Mouse (Mus musculus) layer of hippocampus, adult 6 months (tissue): Measurements from ENCODE around the gene Tmem262. TPM values are rescaled to one million over a fixed set of nuclear protein-coding genes. Genes with fewer than 3 reads are reported as not detected.

Experiments
- long read RNA-seq, 2 experiments: library from polyadenylated mRNA; unstranded; transcript quantifications; one replicate each; pipeline ENCODE4 v2.0.0; 2019 to 2020
- microRNA-seq: library from miRNA; unstranded; fragments of <30 nt; microRNA quantifications from one replicate; pipeline ENCODE4 v1.2.0, GENCODE M21; 2020
- polyA plus RNA-seq: library from polyadenylated mRNA; unstranded; fragments of <200 nt; fragmentation: Nextera tagmentation; gene quantifications from 2 replicates; pipeline ENCODE4 v1.2.3, GENCODE M21; 2021

The Tmem262 gene
- not detected in 2 replicates for polyA plus RNA-seq
- long read RNA-seq, experiment 1, result 0 reads
- long read RNA-seq, experiment 2, result 0 reads

GRCm38 (mm10) chr19:6079983-6080480 lies at the start of gene Tmem262:
Tmem262 (plus strand) TSS chr19:6080033.

GRCm38 (mm10) chr19:6046294-6047153 lies 33.3 kb upstream of the Tmem262 start, which contains the start of gene Syvn1:
Syvn1 (plus strand) TSS chr19:6046576.

GRCm38 (mm10) chr19:6057313-6058096 lies 22.3 kb upstream of the Tmem262 start, which contains the start of the genes Mrpl49 and Fau:
Mrpl49 (minus strand) TSS chr19:6057785.
Fau (plus strand) TSS chr19:6057844.

DNA sequence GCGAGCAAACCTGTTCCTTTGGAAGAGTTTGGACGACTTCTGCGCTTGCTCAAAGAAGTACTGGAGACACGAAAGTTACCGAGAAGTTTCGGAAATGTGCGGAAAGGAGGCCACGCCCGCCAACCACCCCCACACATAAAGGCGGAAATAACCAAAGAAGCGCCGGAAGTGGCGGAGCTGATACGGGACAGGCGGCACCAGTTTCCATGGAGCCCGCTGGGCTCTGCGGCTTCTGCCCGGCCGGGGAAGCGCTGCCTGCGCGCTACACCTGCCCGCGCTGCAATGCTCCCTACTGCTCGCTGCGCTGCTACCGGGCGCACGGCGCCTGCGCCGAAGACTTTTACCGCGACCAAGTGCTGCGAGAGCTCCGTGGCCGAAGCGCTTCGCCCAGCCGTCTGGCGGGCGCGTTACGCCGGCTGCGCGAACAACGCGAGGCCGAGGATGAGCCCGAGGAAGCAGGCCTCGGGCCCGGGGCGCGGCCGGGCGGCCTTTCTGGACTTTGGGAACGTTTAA lies 18.8 kb upstream of the Tmem262 start, which contains the start of gene Znhit2:
Gene Znhit2 (plus strand): TSS at position 172 of the 513 bp plus-strand sequence.

DNA sequence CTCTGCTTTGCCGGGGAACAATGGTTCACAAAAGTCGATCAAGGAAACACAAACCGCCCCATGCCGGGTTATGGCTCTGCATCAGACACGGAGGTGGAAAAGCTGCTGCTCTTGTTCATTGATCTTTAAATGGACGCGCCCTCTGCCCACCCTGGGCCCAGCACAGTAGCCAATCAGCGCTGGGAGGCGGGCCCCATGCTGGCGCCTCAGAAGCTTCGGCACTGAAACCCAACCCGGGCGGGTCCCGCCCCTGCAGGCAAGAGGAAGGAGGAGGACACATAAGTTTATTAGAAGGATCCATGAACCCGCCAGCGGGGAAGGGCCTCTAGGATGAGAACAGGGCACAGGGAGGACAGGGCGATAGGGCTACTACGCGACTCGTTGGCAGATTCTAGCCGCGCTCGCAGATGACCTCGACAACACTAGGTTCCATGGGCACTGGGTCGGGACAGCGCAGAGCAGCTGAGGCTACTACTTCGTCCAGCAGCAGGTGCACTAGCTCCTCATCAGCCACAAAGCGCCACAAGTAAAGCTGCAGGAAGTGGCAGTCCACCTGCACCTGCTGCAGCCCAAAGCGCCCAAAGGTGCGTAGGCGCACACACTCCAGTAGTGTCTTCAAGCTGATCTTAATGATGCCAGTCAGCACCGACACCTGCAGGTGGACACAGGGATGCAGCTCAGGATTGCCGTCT lies 12.0 kb upstream of the Tmem262 start, which contains the start of gene Tm7sf2:
Gene Tm7sf2 (minus strand): TSS at position 650 of the 692 bp plus-strand sequence.

DNA sequence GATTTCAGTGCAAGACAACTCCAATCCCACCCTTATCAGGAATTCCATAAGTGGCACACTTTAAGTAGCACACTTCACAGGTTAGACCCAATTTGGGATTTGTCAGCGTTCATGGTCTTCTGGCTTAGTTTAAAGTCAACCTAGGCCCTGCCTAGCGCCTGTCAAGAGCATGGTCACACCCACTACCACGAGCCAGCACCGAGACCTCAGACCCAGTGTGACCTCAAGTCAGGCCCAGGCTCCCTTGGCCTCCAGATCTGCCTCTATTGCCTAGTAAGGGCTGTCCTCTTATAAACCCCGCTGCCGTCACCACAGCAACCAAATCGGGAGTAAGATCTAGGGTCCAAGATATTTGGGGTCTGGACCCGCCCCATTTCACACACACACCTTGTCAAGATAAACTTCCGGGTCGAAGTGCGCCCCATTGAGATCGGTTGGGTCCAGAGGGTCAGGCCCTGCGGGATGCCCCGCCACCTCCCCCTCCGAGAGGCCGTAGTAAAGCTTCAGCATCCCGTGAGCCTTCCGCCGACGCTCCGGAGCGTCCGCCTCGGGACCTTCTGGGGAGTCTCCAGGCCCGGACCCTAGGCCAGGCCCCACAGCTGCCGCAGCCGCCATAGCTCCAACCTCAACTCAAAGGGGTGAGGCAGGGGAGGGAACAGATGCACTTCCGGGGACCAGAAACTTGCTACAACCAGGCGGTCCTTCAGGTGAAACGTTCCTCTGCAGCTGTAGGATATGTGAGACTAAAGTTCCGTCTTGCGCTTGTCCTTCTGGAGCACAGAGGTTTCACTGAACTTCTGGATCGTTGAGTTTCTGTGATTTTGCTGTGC lies 3.1 kb upstream of the Tmem262 start, which contains the start of gene Vps51:
Gene Vps51 (minus strand): TSS at position 668 of the 830 bp plus-strand sequence.

DNA sequence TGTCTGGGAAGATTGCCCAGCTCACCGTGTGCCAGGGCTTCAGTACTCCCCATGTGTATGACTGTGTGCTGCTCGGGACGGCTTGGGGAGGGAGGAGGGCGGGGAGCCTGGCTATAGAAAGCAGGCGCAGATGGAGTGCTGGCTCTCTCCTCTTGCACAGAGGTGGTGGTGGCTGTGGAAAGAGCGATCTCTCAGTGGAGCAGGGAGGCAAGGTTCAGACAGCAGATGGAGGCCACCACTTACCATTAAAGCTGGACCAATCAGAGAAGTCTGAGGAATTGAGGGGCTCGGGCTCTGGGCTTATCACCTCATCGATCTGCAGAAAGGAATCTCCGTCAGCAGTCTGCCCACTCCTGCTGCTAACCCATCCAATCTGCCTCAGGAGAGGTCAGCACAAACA lies 2.3 kb downstream of the Tmem262 start, which contains the start of gene Gm28374:
Gene Gm28374 (minus strand): TSS at position 101 of the 400 bp plus-strand sequence.

GRCm38 (mm10) chr19:6084478-6085248 lies 4.8 kb downstream of the Tmem262 start, which contains the start of the genes Zfpl1 and Cdca5:
Zfpl1 (minus strand) TSS chr19:6084956.
Cdca5 (plus strand) TSS chr19:6084983.

DNA sequence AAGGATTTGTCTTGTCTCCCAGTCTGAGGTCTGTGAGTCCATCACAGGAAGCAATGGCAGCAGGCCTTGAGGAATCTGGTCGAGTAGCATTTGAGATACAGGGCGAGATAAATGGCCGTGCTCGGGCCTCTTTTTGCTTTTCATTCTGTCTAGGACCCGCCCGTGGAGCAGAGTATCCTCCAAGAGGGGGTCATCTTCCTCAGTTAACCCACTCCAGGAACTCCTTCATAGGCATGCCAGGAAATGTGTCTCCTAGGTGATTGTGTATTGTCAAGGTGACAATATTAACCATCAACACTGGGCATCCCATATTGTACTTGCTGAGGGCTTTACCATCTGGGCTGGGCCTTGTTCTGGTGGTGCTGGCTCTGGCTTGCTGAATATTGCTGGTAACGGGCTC lies 14.3 kb downstream of the Tmem262 start, which contains the start of gene AC131692.1:
Gene AC131692.1 (plus strand): TSS at position 301 of the 400 bp plus-strand sequence.

GRCm38 (mm10) chr19:6105586-6105985 lies 25.8 kb downstream of the Tmem262 start, which contains the start of gene Naaladl1:
Naaladl1 (plus strand) TSS chr19:6105782.

GRCm38 (mm10) chr19:6117986-6118676 lies 38.3 kb downstream of the Tmem262 start, which contains the start of gene Sac3d1:
Sac3d1 (minus strand) TSS chr19:6118650.

GRCm38 (mm10) chr19:6127760-6128341 lies 48.0 kb downstream of the Tmem262 start, which contains the start of gene Snx15:
Snx15 (minus strand) TSS chr19:6128304.

Small RNAs within 50 kb of the gene (microRNA-seq; reads per million reads assigned to microRNA genes)
- gene Mir6988, result 6.7 reads per million, percentile 24 among the genes with 10 or more reads in this experiment

Other genes with a start within 250 kb of the Tmem262 start
- gene Frmd8, start 204.8 kb upstream of the Tmem262 start, polyA plus RNA-seq, result 14.0 and 15.8 TPM in 2 replicates
- gene Slc25a45, start 202.2 kb upstream of the Tmem262 start, polyA plus RNA-seq, result 0.98 and 1.3 TPM in 2 replicates
- 0.85 and 0.88 TPM in 2 replicates for gene Tigd3, start 185.9 kb upstream of the Tmem262 start, polyA plus RNA-seq
- 36.4 and 37.3 TPM in 2 replicates for gene Dpf2, start 167.0 kb upstream of the Tmem262 start, polyA plus RNA-seq
- 8.6 and 11.3 TPM in 2 replicates for gene Cdc42ep2, start 155.2 kb upstream of the Tmem262 start, polyA plus RNA-seq
- gene Pola2, start 115.8 kb upstream of the Tmem262 start, polyA plus RNA-seq, result 2.8 and 2.9 TPM in 2 replicates
- gene Slc22a20, start 93.9 kb upstream of the Tmem262 start, polyA plus RNA-seq, result not detected in 2 replicates
- gene Capn1, start 64.1 kb upstream of the Tmem262 start, polyA plus RNA-seq, result 1.8 and 2.2 TPM in 2 replicates
- gene Syvn1, start 33.5 kb upstream of the Tmem262 start, polyA plus RNA-seq, result 36.6 and 44.8 TPM in 2 replicates
- 51.5 and 58.6 TPM in 2 replicates for gene Mrpl49, start 22.2 kb upstream of the Tmem262 start, polyA plus RNA-seq
- 3,358 and 3,673 TPM in 2 replicates for gene Fau, start 22.2 kb upstream of the Tmem262 start, polyA plus RNA-seq
- 85.4 and 98.5 TPM in 2 replicates for gene Znhit2, start 18.8 kb upstream of the Tmem262 start, polyA plus RNA-seq
- gene Tm7sf2, start 11.7 kb upstream of the Tmem262 start, polyA plus RNA-seq, result 14.6 and 16.9 TPM in 2 replicates
- gene Vps51, start 2.8 kb upstream of the Tmem262 start, polyA plus RNA-seq, result 77.5 and 93.8 TPM in 2 replicates
- gene Gm28374, start 2.2 kb downstream of the Tmem262 start, polyA plus RNA-seq, result 0.39 TPM in 1 of 2 replicates, not detected in the other
- gene Zfpl1, start 4.9 kb downstream of the Tmem262 start, polyA plus RNA-seq, result 66.0 and 69.1 TPM in 2 replicates
- 0.09 and 0.10 TPM in 2 replicates for gene Cdca5, start 5.0 kb downstream of the Tmem262 start, polyA plus RNA-seq
- not detected in 2 replicates for gene AC131692.1, start 14.4 kb downstream of the Tmem262 start, polyA plus RNA-seq
- 0.09 TPM in 1 of 2 replicates, not detected in the other for gene Naaladl1, start 25.7 kb downstream of the Tmem262 start, polyA plus RNA-seq
- 43.5 and 44.1 TPM in 2 replicates for gene Sac3d1, start 38.6 kb downstream of the Tmem262 start, polyA plus RNA-seq
- gene Snx15, start 48.3 kb downstream of the Tmem262 start, polyA plus RNA-seq, result 66.8 and 74.4 TPM in 2 replicates
- 0.24 TPM in 1 of 2 replicates, not detected in the other for gene Batf2, start 61.0 kb downstream of the Tmem262 start, polyA plus RNA-seq
- gene Arl2, start 61.5 kb downstream of the Tmem262 start, polyA plus RNA-seq, result 169 and 184 TPM in 2 replicates
- not detected in 2 replicates for gene Majin, start 104.4 kb downstream of the Tmem262 start, polyA plus RNA-seq
- not detected in 2 replicates for gene Gpha2, start 146.3 kb downstream of the Tmem262 start, polyA plus RNA-seq
- 31.7 and 43.9 TPM in 2 replicates for gene Ppp2r5b, start 155.8 kb downstream of the Tmem262 start, polyA plus RNA-seq
- gene Atg2a, start 161.6 kb downstream of the Tmem262 start, polyA plus RNA-seq, result 6.7 and 6.8 TPM in 2 replicates
- gene Ehd1, start 196.7 kb downstream of the Tmem262 start, polyA plus RNA-seq, result 37.4 and 45.0 TPM in 2 replicates
- 0.09 and 0.10 TPM in 2 replicates for gene Cdc42bpg, start 226.4 kb downstream of the Tmem262 start, polyA plus RNA-seq